Mouse (Mus musculus) embryonic facial prominence, embryonic 14.5 days (tissue): Measurements from ENCODE around the gene Gadd45b. TPM values are rescaled to one million over a fixed set of nuclear protein-coding genes. Genes with fewer than 3 reads are reported as not detected.
A peak's percentile ranks its signal among the peaks of the same experiment; 100 is the strongest.

Experiments used
- ATAC-seq: fragments of 200-750 bp; cut with Nextera tagmentation; 2 replicates; pipeline ENCODE4 v1.8.0; 2017; ENCODE audit warnings: low read depth, moderate number of reproducible peaks, moderate TSS enrichment
- DNase-seq: peaks from one replicate; pipeline ENCODE4 v3.0.0-alpha.2; 2015; ENCODE audit warnings: low spot score
- H3K27ac ChIP-seq: fragments of 300-500 bp; sonication (generic); replicated peaks from 2 replicates; pipeline ENCODE4 v1.5.1; 2014; ENCODE audit warnings: low read depth, mild to moderate bottlenecking, low read length, moderate library complexity
- H3K27me3 ChIP-seq: fragments of 300-500 bp; sonication (generic); replicated peaks from 2 replicates; pipeline ENCODE4 v1.6.1; 2014; ENCODE audit warnings: low read length; ENCODE audit not compliant: control insufficient read depth, insufficient read depth
- H3K36me3 ChIP-seq: fragments of 300-500 bp; sonication (generic); 2 replicates; pipeline ENCODE4 v1.6.1; 2014; ENCODE audit warnings: low read length, mixed read lengths; ENCODE audit not compliant: control insufficient read depth, insufficient read depth
- H3K4me1 ChIP-seq: fragments of 300-500 bp; sonication (generic); 2 replicates; pipeline ENCODE4 v1.6.1; 2014; ENCODE audit warnings: antibody characterized with exemption, low read length; ENCODE audit not compliant: control insufficient read depth, insufficient read depth
- H3K4me2 ChIP-seq: fragments of 300-500 bp; sonication (generic); 2 replicates; pipeline ENCODE4 v1.6.1; 2014; ENCODE audit warnings: low read depth, mild to moderate bottlenecking, low read length, moderate library complexity, mixed read lengths
- H3K4me3 ChIP-seq: fragments of 300-500 bp; sonication (generic); 2 replicates; pipeline ENCODE4 v1.5.1; 2014; ENCODE audit warnings: low read depth, mild to moderate bottlenecking, low read length
- H3K9ac ChIP-seq: fragments of 300-500 bp; sonication (generic); 2 replicates; pipeline ENCODE4 v1.6.1; 2014; ENCODE audit warnings: low read depth, mild to moderate bottlenecking, low read length, moderate library complexity, mixed read lengths
- H3K9me3 ChIP-seq: fragments of 300-500 bp; sonication (generic); 2 replicates; pipeline ENCODE4 v1.6.1; 2016; ENCODE audit warnings: low read length; ENCODE audit not compliant: control insufficient read depth
- WGBS: fragments of 180-500 bp; shearing (Covaris S2); extraction: QIAGEN DNeasy Blood & Tissue Kit; methylation state at CpG from one replicate; pipeline ENCODE4 v1.1.7; 2014; 5-methylcytosine and 5-hydroxymethylcytosine counted together
- polyA plus RNA-seq: library from polyadenylated mRNA; unstranded; fragments of >200 nt; fragmentation: Nextera tagmentation; extraction: Ambion mirVana; gene quantifications from 2 replicates; pipeline ENCODE4 v1.2.1, GENCODE M21; 2014

Gene Gadd45b
- 35.5 and 39.9 TPM in 2 replicates for polyA plus RNA-seq

- peak within 1 kb of the TSS; percentile 73 for H3K9ac ChIP-seq
- DNase-seq (peak; percentile 100), ATAC-seq (peak; percentile 91)
- peak within 1 kb of the TSS; percentile 94 for H3K4me2 ChIP-seq
- H3K36me3 ChIP-seq = no peaks in the 10 kb centered on the region
- H3K9me3 ChIP-seq = no peaks in the 10 kb centered on the region
- H3K4me1 ChIP-seq = peaks cover 40% of the 10 kb centered on the region
- H3K27ac ChIP-seq = peak within 1 kb of the TSS; percentile 93
- peaks cover 15% of the 10 kb centered on the region for H3K27me3 ChIP-seq
- peak within 1 kb of the TSS; percentile 63 for H3K4me3 ChIP-seq
- under 1% methylated on average over 55 of the region's 56 CpGs for WGBS
These were observed at the start of gene Gadd45b for GRCm38 (mm10) chr10:80929299-80930226. Gadd45b (plus strand) TSS chr10:80930073.

DNA sequence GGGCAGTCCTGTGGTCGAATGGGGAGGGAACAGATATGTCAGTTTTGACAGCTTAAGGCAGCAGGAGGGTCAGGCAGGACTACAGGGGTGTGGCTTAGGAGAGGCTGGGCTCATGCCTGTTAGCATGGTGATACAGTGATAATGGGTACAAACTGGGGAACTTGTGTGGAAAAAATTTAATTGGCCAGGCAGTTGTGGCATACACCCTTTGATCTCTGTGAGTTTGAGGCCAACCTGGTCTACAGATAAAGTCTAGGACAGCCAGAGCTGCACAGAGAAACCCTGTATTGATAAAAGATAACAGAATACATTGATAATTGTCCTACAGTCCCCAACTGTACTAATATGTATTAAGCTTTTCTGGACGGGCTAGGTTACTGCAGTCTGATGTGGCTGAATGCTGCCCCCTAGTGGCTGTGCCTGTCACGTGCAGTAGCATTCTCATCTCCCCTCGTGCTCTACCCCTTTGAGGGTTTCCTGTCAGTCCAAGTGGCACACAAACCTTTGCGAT lies 49.7 kb upstream of the Gadd45b start:
- WGBS = 17% methylated on average over 5 of the region's 5 CpGs
- Histone ChIP-seq H3K27ac (no peak overlapping the region), H3K4me1 (no peaks in the 10 kb centered on the region), H3K4me3 (no peak overlapping the region), H3K9ac (no peak overlapping the region), H3K36me3 (no peaks in the 10 kb centered on the region), H3K4me2 (no peak overlapping the region), H3K27me3 (no peaks in the 10 kb centered on the region), H3K9me3 (no peaks in the 10 kb centered on the region)
- DNase-seq (peak; percentile 67), ATAC-seq (peak; percentile 41; the same call in 1 of the 2 replicates)

GRCm38 (mm10) chr10:80880901-80881300 lies 49.0 kb upstream of the Gadd45b start:
- H3K9me3 ChIP-seq = no peaks in the 10 kb centered on the region
- no peak overlapping the region for H3K9ac ChIP-seq
- no peak overlapping the region for H3K27ac ChIP-seq
- no peak for DNase-seq
- no peak for ATAC-seq
- H3K27me3 ChIP-seq = no peaks in the 10 kb centered on the region
- no peak overlapping the region for H3K4me2 ChIP-seq
- H3K4me1 ChIP-seq = no peaks in the 10 kb centered on the region
- WGBS = 76% methylated on average over 2 of the region's 2 CpGs
- H3K4me3 ChIP-seq = no peak overlapping the region
- no peaks in the 10 kb centered on the region for H3K36me3 ChIP-seq

DNA sequence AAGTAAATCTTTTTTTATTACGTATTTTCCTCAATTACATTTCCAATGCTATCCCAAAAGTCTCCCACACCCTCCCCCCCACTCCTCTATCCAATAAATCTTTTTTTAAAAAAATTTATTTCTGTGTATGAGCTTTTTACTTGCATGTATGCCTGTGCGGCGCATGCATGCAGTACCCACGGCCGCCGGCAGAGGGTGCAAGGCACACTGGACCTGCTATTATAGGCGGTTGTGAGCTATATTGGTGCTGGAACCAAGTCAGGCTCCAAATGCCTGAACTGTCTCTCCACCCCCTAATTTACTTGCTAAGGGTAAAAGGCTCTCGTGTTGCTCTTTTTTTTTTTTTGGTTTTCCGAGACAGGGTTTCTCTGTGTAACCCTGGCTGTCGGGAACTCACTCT lies 48.6 kb upstream of the Gadd45b start:
- Histone ChIP-seq H3K4me3 (no peak overlapping the region), H3K27me3 (no peaks in the 10 kb centered on the region), H3K36me3 (no peaks in the 10 kb centered on the region), H3K9ac (no peak overlapping the region), H3K4me1 (no peaks in the 10 kb centered on the region), H3K4me2 (no peak overlapping the region), H3K9me3 (no peaks in the 10 kb centered on the region), H3K27ac (no peak overlapping the region)
- DNase-seq (peak; percentile 27), ATAC-seq (0 out of 2 replicates have a peak, but pooled peaks have one; percentile 19)
- 25% methylated on average over 10 of the region's 10 CpGs for WGBS

GRCm38 (mm10) chr10:80887181-80887580 lies 42.7 kb upstream of the Gadd45b start:
- no peak overlapping the region for H3K27ac ChIP-seq
- H3K9me3 ChIP-seq = no peaks in the 10 kb centered on the region
- H3K9ac ChIP-seq = no peak overlapping the region
- WGBS = 76% methylated on average over 11 of the region's 11 CpGs
- H3K4me2 ChIP-seq = no peak overlapping the region
- H3K4me3 ChIP-seq = no peak overlapping the region
- H3K27me3 ChIP-seq = 0 out of 2 replicates have a peak, but pooled peaks cover 5% of the 10 kb centered on the region
- ATAC-seq = no peak
- no peaks in the 10 kb centered on the region for H3K4me1 ChIP-seq
- no peaks in the 10 kb centered on the region for H3K36me3 ChIP-seq
- no peak for DNase-seq

- 83% methylated on average over 7 of the region's 7 CpGs for WGBS
- H3K27me3 ChIP-seq = no peaks in the 10 kb centered on the region
- no peaks in the 10 kb centered on the region for H3K9me3 ChIP-seq
- no peak overlapping the region for H3K4me3 ChIP-seq
- H3K4me2 ChIP-seq = no peak overlapping the region
- ATAC-seq = no peak
- no peak overlapping the region for H3K27ac ChIP-seq
- H3K4me1 ChIP-seq = peaks cover 10% of the 10 kb centered on the region
- no peak for DNase-seq
- H3K9ac ChIP-seq = no peak overlapping the region
- H3K36me3 ChIP-seq = peaks cover 11% of the 10 kb centered on the region; the same call in 1 of the 2 replicates
These were observed 34.8 kb upstream of the Gadd45b start for GRCm38 (mm10) chr10:80895100-80895499.

GRCm38 (mm10) chr10:80895697-80896096 lies 34.2 kb upstream of the Gadd45b start:
- no peak overlapping the region for H3K9ac ChIP-seq
- peaks cover 10% of the 10 kb centered on the region for H3K4me1 ChIP-seq
- no peak overlapping the region for H3K4me2 ChIP-seq
- no peaks in the 10 kb centered on the region for H3K27me3 ChIP-seq
- no peak for ATAC-seq
- DNase-seq = no peak
- H3K4me3 ChIP-seq = no peak overlapping the region
- 87% methylated on average over 6 of the region's 6 CpGs for WGBS
- H3K36me3 ChIP-seq = peaks cover 11% of the 10 kb centered on the region; the same call in 1 of the 2 replicates
- no peak overlapping the region for H3K27ac ChIP-seq
- H3K9me3 ChIP-seq = no peaks in the 10 kb centered on the region

DNA sequence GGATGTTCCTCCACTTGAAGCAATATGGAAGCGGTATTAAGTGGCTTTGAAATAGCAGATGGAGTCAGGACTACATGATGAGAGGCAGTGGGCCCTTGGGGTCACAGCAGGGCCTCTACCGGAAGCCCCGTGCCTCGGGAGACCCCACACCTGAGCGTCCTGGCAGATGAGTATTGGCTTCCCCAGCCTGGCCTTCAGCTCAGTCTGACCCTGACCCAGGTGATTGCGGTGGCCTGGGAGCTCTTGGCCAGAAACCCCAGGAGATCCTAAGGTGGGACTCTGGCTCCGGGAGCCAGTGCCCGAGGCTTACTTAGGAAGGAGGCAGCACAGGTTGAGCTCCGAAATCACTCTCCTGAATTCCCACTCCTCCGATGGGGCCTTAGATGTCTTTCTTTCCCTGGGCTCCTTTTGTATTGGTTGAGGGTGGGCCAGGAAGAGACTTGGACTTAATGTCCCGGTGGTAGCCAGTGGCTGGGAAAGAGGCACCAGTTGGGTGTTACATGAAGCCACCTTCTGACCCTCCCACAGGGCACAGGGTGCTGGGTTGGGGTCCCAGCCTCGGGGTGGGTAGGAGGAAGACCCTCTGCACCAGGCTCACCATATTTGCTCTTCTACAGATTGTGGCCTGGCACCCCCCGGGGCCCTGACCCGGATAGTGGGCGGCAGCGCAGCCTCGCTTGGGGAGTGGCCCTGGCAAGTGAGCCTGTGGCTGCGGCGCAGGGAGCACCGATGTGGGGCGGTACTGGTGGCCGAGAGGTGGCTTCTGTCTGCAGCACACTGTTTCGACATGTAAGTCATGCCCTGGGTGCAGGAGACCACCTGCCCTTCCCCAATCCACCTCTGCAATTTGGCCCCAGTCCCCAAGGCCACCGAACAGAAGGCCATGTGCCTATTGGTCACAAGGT lies 33.0 kb upstream of the Gadd45b start:
- Histone ChIP-seq H3K4me2 (no peak overlapping the region), H3K27ac (no peak overlapping the region), H3K9ac (no peak overlapping the region), H3K27me3 (no peaks in the 10 kb centered on the region), H3K4me3 (no peak overlapping the region), H3K9me3 (no peaks in the 10 kb centered on the region), H3K4me1 (peaks cover 10% of the 10 kb centered on the region), H3K36me3 (peaks cover 11% of the 10 kb centered on the region; the same call in 1 of the 2 replicates)
- no peak for DNase-seq
- ATAC-seq = no peak
- WGBS = 76% methylated on average over 21 of the region's 24 CpGs
